Mouse (Mus musculus) adrenal gland, adult (tissue): ENCODE data around the gene Vbp1.

Source experiments
- DNase-seq, 2 experiments: peaks; one replicate each; pipeline ENCODE4 v3.0.0; 2022 to 2023; ENCODE audit warnings: low spot score in 1 of 2; ENCODE audit not compliant: inconsistent age in 2 of 2

The Vbp1 gene

GRCm38 (mm10) chrX:75514179-75514972 lies at the start of gene Vbp1:
Vbp1 (plus strand) TSS chrX:75514299.
- DNase-seq, result peak; percentile 88 to 94

DNA sequence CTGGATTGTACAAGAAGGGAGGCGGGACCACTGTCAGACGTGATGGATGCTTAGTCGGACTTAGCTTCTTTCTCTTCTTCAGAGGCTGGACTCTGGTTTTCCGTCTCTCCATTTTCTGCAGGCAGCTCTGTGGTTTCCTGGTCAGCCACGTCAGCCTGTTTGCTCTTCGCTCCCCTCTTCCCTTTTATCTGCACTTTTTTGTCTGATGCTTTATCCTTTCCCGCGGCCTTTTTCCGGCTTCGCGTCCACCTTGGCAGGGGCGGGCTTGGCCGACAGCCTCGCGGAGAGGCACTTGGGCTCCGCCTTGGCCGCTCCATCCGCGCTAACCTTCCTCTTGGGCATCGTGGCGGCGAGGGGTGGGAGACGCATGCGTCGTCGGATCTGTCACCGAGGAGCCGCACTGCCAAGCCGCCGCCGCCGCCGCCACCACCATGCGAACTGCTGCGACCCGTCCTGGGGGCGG lies 38.9 kb upstream of the Vbp1 start:
- DNase-seq, result peak; percentile 58 to 85

GRCm38 (mm10) chrX:75489886-75490285 lies 24.2 kb upstream of the Vbp1 start:
- DNase-seq, result peak in 1 of 2 experiments; percentile 7

- no peak for DNase-seq
These were observed 316 bp upstream of the Vbp1 start for GRCm38 (mm10) chrX:75513787-75514178.

DNA sequence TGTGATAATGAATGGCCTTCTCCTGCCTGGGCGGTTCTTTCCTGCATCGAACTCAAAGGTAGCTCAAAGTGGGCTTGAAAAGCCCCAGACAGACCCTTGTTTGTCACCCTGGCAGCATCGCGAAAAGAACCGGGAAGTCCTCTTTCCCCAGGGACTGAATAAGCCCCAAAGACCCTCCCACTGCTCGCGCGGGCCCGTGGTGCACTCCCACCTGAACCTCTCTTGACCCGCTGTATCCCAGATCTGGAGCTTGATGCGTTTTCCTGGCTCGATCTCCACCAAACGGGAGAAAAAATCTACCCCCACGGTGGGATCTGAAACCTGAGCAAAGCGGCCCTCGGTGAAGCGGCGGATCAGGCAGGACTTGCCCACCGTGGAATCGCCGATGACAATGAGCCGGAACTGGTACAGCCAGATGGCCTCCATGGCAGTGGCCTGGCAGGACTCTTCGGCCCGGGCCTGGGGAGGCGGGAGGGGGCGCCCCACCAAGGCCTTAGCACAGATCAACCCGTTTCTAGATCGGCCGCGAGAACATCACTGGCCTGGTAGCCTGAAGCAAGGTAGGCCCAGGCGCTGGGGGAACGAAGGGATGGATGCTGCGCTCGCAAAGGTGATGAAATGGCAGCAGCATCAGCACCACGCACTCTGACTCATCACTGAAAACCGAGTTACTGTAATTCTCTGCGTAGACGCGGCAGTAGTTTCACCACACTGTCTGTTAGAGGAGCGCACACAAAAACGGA lies 63.7 kb downstream of the Vbp1 start, which contains the start of gene Rab39b:
TSS of gene Rab39b (minus strand) at position 650 of the 743 bp plus-strand sequence.
- peak; percentile 10 to 59 for DNase-seq

GRCm38 (mm10) chrX:75578539-75578938 lies 64.4 kb downstream of the Vbp1 start:
- no peak for DNase-seq
